Mouse (Mus musculus): Measurements from ENCODE around the gene Dpp8. TPM values are rescaled to one million over a fixed set of nuclear protein-coding genes. Genes with fewer than 3 reads are reported as not detected.

Gene Dpp8
- polyA plus RNA-seq, 1 experiment from 2014 or later = 25.9 TPM

- Histone ChIP-seq H3K4me2 (no peak overlapping the region), H3K4me3 (no peak overlapping the region)
- WGBS = 29% methylated on average over 7 of the region's 7 CpGs
These were observed 16.6 kb upstream of the Dpp8 start for GRCm38 (mm10) chr9:65015461-65016222.

GRCm38 (mm10) chr9:65016241-65016977 lies 15.8 kb upstream of the Dpp8 start:
- Histone ChIP-seq H3K9me3 (replicated peaks) (no peaks in the 10 kb centered on the region), H3K36me3 (no peaks in the 10 kb centered on the region), H3K27me3 (no peaks in the 10 kb centered on the region), H3K9ac (no peak overlapping the region), H3K4me3 (no peak overlapping the region), H3K4me2 (no peak overlapping the region), H3K27ac (no peak overlapping the region), H3K4me1 (replicated peaks) (peaks cover 35% of the 10 kb centered on the region)
- no peak for ATAC-seq (replicated peaks; ENCODE audit: insufficient number of reproducible peaks, insufficient read depth, low FRiP score, low read depth)
- WGBS = 85% methylated on average over 4 of the region's 4 CpGs

More at GRCm38 (mm10) chr9:65015461-65016222, 16.6 kb upstream of the Dpp8 start:
- no peaks in the 10 kb centered on the region for H3K36me3 ChIP-seq
- H3K9me3 ChIP-seq (replicated peaks) = no peaks in the 10 kb centered on the region
- ATAC-seq (replicated peaks; ENCODE audit: insufficient number of reproducible peaks, insufficient read depth, low FRiP score, low read depth) = no peak
- no peak overlapping the region for H3K9ac ChIP-seq
- H3K27me3 ChIP-seq = no peaks in the 10 kb centered on the region
- H3K27ac ChIP-seq = no peak overlapping the region
- peaks cover 32% of the 10 kb centered on the region for H3K4me1 ChIP-seq (replicated peaks)

GRCm38 (mm10) chr9:65016978-65017827 lies 15.0 kb upstream of the Dpp8 start:
- Histone ChIP-seq H3K4me2 (no peak overlapping the region), H3K27me3 (no peaks in the 10 kb centered on the region), H3K9me3 (replicated peaks) (no peaks in the 10 kb centered on the region), H3K36me3 (no peaks in the 10 kb centered on the region), H3K27ac (no peak overlapping the region), H3K9ac (no peak overlapping the region), H3K4me3 (no peak overlapping the region), H3K4me1 (replicated peaks) (peaks cover 40% of the 10 kb centered on the region)
- 83% methylated on average over 16 of the region's 16 CpGs for WGBS
- no peak for ATAC-seq (replicated peaks; ENCODE audit: insufficient number of reproducible peaks, insufficient read depth, low FRiP score, low read depth)

- Histone ChIP-seq H3K36me3 (no peaks in the 10 kb centered on the region), H3K9ac (no peak overlapping the region), H3K4me1 (replicated peaks) (peaks cover 41% of the 10 kb centered on the region), H3K4me3 (no peak overlapping the region), H3K27ac (no peak overlapping the region), H3K4me2 (no peak overlapping the region), H3K27me3 (no peaks in the 10 kb centered on the region), H3K9me3 (replicated peaks) (no peaks in the 10 kb centered on the region)
- 85% methylated on average over 4 of the region's 4 CpGs for WGBS
- ATAC-seq (replicated peaks; ENCODE audit: insufficient number of reproducible peaks, insufficient read depth, low FRiP score, low read depth) = no peak
These were observed 14.3 kb upstream of the Dpp8 start for GRCm38 (mm10) chr9:65017896-65018295.

GRCm38 (mm10) chr9:65018588-65019121 lies 13.6 kb upstream of the Dpp8 start:
- no peak overlapping the region for H3K4me3 ChIP-seq
- H3K4me2 ChIP-seq = no peak overlapping the region
- peaks cover 41% of the 10 kb centered on the region for H3K4me1 ChIP-seq (replicated peaks)
- H3K27me3 ChIP-seq = no peaks in the 10 kb centered on the region
- no peaks in the 10 kb centered on the region for H3K9me3 ChIP-seq (replicated peaks)
- H3K9ac ChIP-seq = no peak overlapping the region
- H3K27ac ChIP-seq = no peak overlapping the region
- WGBS = 73% methylated on average over 3 of the region's 3 CpGs
- H3K36me3 ChIP-seq = no peaks in the 10 kb centered on the region
- ATAC-seq (replicated peaks; ENCODE audit: insufficient number of reproducible peaks, insufficient read depth, low FRiP score, low read depth) = no peak

GRCm38 (mm10) chr9:65019146-65019545 lies 13.1 kb upstream of the Dpp8 start:
- H3K27me3 ChIP-seq = no peaks in the 10 kb centered on the region
- H3K36me3 ChIP-seq = no peaks in the 10 kb centered on the region
- no peak overlapping the region for H3K9ac ChIP-seq
- no peaks in the 10 kb centered on the region for H3K9me3 ChIP-seq (replicated peaks)
- no peak for ATAC-seq (replicated peaks; ENCODE audit: insufficient number of reproducible peaks, insufficient read depth, low FRiP score, low read depth)
- WGBS = 50% methylated on average over 3 of the region's 3 CpGs
- no peak overlapping the region for H3K27ac ChIP-seq
- H3K4me2 ChIP-seq = no peak overlapping the region; the same call in 1 of the 2 replicates
- H3K4me3 ChIP-seq = no peak overlapping the region
- peaks cover 41% of the 10 kb centered on the region for H3K4me1 ChIP-seq (replicated peaks)

- no peak overlapping the region for H3K9ac ChIP-seq
These were observed 12.1 kb upstream of the Dpp8 start for GRCm38 (mm10) chr9:65020128-65020527.

GRCm38 (mm10) chr9:65020991-65021886 lies 11.0 kb upstream of the Dpp8 start, which contains the start of gene Hacd3:
Gene Hacd3 (minus strand): TSS chr9:65021693.
- Histone ChIP-seq H3K9ac (peak within 1 kb of the TSS; percentile 91), H3K27me3 (no peaks in the 10 kb centered on the region), H3K4me3 (peak within 1 kb of the TSS; percentile 88), H3K27ac (peak within 1 kb of the TSS; percentile 84), H3K4me2 (peak within 1 kb of the TSS; percentile 80), H3K9me3 (replicated peaks) (no peaks in the 10 kb centered on the region), H3K36me3 (no peaks in the 10 kb centered on the region), H3K4me1 (replicated peaks) (peaks cover 31% of the 10 kb centered on the region)
- peak; percentile 94 for ATAC-seq (replicated peaks; ENCODE audit: insufficient number of reproducible peaks, insufficient read depth, low FRiP score, low read depth)
- WGBS = under 1% methylated on average over 81 of the region's 81 CpGs

More at GRCm38 (mm10) chr9:65020128-65020527, 12.1 kb upstream of the Dpp8 start:
- Histone ChIP-seq H3K4me1 (replicated peaks) (peaks cover 41% of the 10 kb centered on the region), H3K27ac (no peak overlapping the region), H3K4me2 (peak overlapping the region; percentile 80), H3K4me3 (0 out of 2 replicates have a peak overlapping the region, but pooled peaks have one; percentile 2), H3K9me3 (replicated peaks) (no peaks in the 10 kb centered on the region), H3K27me3 (no peaks in the 10 kb centered on the region), H3K36me3 (no peaks in the 10 kb centered on the region)
- no peak for ATAC-seq (replicated peaks; ENCODE audit: insufficient number of reproducible peaks, insufficient read depth, low FRiP score, low read depth)
- 47% methylated on average over 4 of the region's 4 CpGs for WGBS

- no peak for ATAC-seq (replicated peaks; ENCODE audit: insufficient number of reproducible peaks, insufficient read depth, low FRiP score, low read depth)
- H3K9ac ChIP-seq = peak overlapping the region; percentile 91
- peak overlapping the region; percentile 84 for H3K27ac ChIP-seq
- H3K4me3 ChIP-seq = peak overlapping the region; percentile 88
- no peaks in the 10 kb centered on the region for H3K9me3 ChIP-seq (replicated peaks)
- no peaks in the 10 kb centered on the region for H3K27me3 ChIP-seq
- no peaks in the 10 kb centered on the region for H3K36me3 ChIP-seq
- peaks cover 24% of the 10 kb centered on the region for H3K4me1 ChIP-seq (replicated peaks)
- 22% methylated on average over 9 of the region's 9 CpGs for WGBS
- H3K4me2 ChIP-seq = peak overlapping the region; percentile 80
These were observed 10.2 kb upstream of the Dpp8 start for GRCm38 (mm10) chr9:65021887-65022579.
